In the genomic region with DNA sequence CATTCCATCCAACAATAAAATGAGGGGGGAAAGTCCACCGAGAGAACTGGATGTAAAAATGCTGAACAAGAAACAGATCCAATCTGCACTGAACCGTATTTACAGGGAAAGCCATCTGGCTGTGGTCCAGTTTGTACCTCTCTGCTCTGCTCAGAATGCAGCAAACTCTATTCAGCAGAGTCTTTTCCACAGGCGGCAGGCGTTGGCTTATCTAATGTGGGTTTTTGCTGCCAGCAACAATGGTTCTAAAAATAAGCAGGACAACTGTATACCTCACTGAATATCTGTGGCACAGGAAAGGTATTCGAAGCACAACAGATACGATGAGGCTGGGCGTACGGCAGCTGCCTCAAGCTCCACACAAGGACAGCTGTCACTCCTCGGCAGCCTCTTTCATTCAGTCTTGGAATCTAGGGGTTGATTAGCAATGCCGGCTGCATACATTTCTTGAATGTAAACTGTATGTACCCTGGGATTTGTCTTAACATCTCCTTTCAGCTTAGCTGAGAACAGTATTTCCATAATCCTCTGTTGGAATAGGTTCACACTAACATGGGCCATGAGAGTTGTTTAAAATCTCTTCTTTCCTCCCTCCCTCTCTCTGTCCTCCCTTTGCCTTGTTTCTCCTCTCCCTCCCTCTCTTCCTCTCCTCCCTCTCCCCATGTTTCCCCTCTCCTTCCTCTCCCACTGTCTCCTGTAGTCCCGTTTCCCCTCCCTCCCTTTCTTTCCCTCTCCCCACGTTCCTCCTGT, we compare ENCODE assay signal across 8 mouse cellular contexts.
A peak's percentile ranks its signal among the peaks of the same experiment; 100 is the strongest.
DNase-seq lines count a peak whose midpoint lies in the region; ATAC-seq and TF ChIP-seq lines count a peak whose summit lies in the region.

No protein-coding gene starts in this region.

- H3K36me3 ChIP-seq in liver, adult 2 months (ENCODE audit: control insufficient read depth, insufficient read depth, low read length): no peaks in the 10 kb centered on the region
- no peaks in the 10 kb centered on the region for H3K36me3 ChIP-seq in liver, embryonic 11.5 days (ENCODE audit: control insufficient read depth, insufficient read depth, low read length)
- H3K36me3 ChIP-seq in heart, embryonic 13.5 days: no peaks in the 10 kb centered on the region
- H3K36me3 ChIP-seq in neural tube, embryonic 13.5 days: no peaks in the 10 kb centered on the region

- H3K27ac ChIP-seq in liver, adult 2 months (replicated peaks; ENCODE audit: insufficient read depth, low read depth, low read length): no peak overlapping the region
- H3K27ac ChIP-seq in liver, embryonic 11.5 days (ENCODE audit: low read depth, low read length): no peak overlapping the region
- peak overlapping the region; percentile 82 for H3K27ac ChIP-seq in heart, embryonic 13.5 days (replicated peaks)
- H3K27ac ChIP-seq in neural tube, embryonic 13.5 days (replicated peaks): no peak overlapping the region

- no peak for TF ChIP-seq POLR2A in liver, adult 2 months (IDR thresholded peaks at IDR 0.05; ENCODE audit: extremely low read depth, insufficient read depth, low read length)

- no peak overlapping the region for H3K4me3 ChIP-seq in liver, adult 2 months (ENCODE audit: insufficient read depth, low read depth, low read length)
- no peak overlapping the region for H3K4me3 ChIP-seq in liver, embryonic 11.5 days (ENCODE audit: low read depth, low read length)
- H3K4me3 ChIP-seq in heart, embryonic 13.5 days: 0 out of 2 replicates have a peak overlapping the region, but pooled peaks have one; percentile 3
- no peak overlapping the region for H3K4me3 ChIP-seq in neural tube, embryonic 13.5 days

- no peaks in the 10 kb centered on the region for H3K9me3 ChIP-seq in liver, embryonic 11.5 days (ENCODE audit: control insufficient read depth, low read length)
- H3K9me3 ChIP-seq in heart, embryonic 13.5 days: no peaks in the 10 kb centered on the region
- H3K9me3 ChIP-seq in neural tube, embryonic 13.5 days: no peaks in the 10 kb centered on the region

- no peaks in the 10 kb centered on the region for H3K27me3 ChIP-seq in liver, adult 2 months (ENCODE audit: control insufficient read depth, insufficient read depth, low read length)
- H3K27me3 ChIP-seq in liver, embryonic 11.5 days (replicated peaks; ENCODE audit: control insufficient read depth, insufficient read depth, low read length): no peaks in the 10 kb centered on the region
- no peaks in the 10 kb centered on the region for H3K27me3 ChIP-seq in heart, embryonic 13.5 days (replicated peaks)
- H3K27me3 ChIP-seq in neural tube, embryonic 13.5 days: no peaks in the 10 kb centered on the region

- no peak for TF ChIP-seq CTCF in liver, adult 2 months (IDR thresholded peaks at IDR 0.05; ENCODE audit: low read depth, low read length)

- WGBS in liver, adult 2 months: 59% methylated on average over 12 of the region's 12 CpGs
- 46% methylated on average over 12 of the region's 12 CpGs for WGBS in liver, embryonic 11.5 days
- 11% methylated on average over 12 of the region's 12 CpGs for WGBS in heart, embryonic 13.5 days
- WGBS in neural tube, embryonic 13.5 days: 34% methylated on average over 12 of the region's 12 CpGs

- H3K79me2 ChIP-seq in liver, adult 2 months (ENCODE audit: control insufficient read depth, insufficient read depth, low read length): no peaks in the 10 kb centered on the region

- ATAC-seq in liver, embryonic 11.5 days (replicated peaks; ENCODE audit: low FRiP score): no peak
- peak; percentile 42; the same call in 1 of the 2 replicates for ATAC-seq in heart, embryonic 13.5 days (ENCODE audit: extremely low read depth, insufficient number of reproducible peaks, low FRiP score, low TSS enrichment)
- peak; percentile 47; the same call in 1 of the 2 replicates for ATAC-seq in neural tube, embryonic 13.5 days (ENCODE audit: low read depth)
- ATAC-seq in megakaryocyte-erythroid progenitor cell, adult 5-6 weeks (replicated peaks; ENCODE audit: low FRiP score, low TSS enrichment, poor library complexity, severe bottlenecking): no peak

- peaks cover 9% of the 10 kb centered on the region; the same call in 1 of the 2 replicates for H3K4me1 ChIP-seq in liver, adult 2 months (ENCODE audit: control insufficient read depth, insufficient read depth, low read length)
- no peaks in the 10 kb centered on the region for H3K4me1 ChIP-seq in liver, embryonic 11.5 days (replicated peaks; ENCODE audit: control insufficient read depth, insufficient read depth, low read length)
- peaks cover 38% of the 10 kb centered on the region for H3K4me1 ChIP-seq in heart, embryonic 13.5 days
- H3K4me1 ChIP-seq in neural tube, embryonic 13.5 days (replicated peaks): peaks cover 19% of the 10 kb centered on the region

- no peak overlapping the region for H3K9ac ChIP-seq in liver, adult 2 months (ENCODE audit: low read depth, low read length)
- H3K9ac ChIP-seq in liver, embryonic 11.5 days (ENCODE audit: low read depth, low read length): no peak overlapping the region
- 0 out of 2 replicates have a peak overlapping the region, but pooled peaks have one; percentile 3 for H3K9ac ChIP-seq in heart, embryonic 13.5 days
- H3K9ac ChIP-seq in neural tube, embryonic 13.5 days: no peak overlapping the region

- DNase-seq in liver, adult 2 months (ENCODE audit: extremely low read depth, low read depth, low spot score): peak; percentile 39
- no peak for DNase-seq in liver, embryonic 11.5 days (ENCODE audit: low spot score)
- peak; percentile 22 to 37 for DNase-seq in layer of hippocampus, postnatal 25 days (ENCODE audit: extremely low spot score in 1 of 2, low spot score in 1 of 2)
- DNase-seq in adrenal gland, postnatal 14 days: no peak
- DNase-seq in B cell, adult 2 months: no peak

- H3K4me2 ChIP-seq in liver, embryonic 11.5 days: no peak overlapping the region
- H3K4me2 ChIP-seq in heart, embryonic 13.5 days: peak overlapping the region; percentile 57
- peak overlapping the region; percentile 23 for H3K4me2 ChIP-seq in neural tube, embryonic 13.5 days

Comparison
In these comparisons a context has a peak if more than half of its experiments do, and no peak if none do; other contexts are left out.
1. DNase-seq: peak in liver, adult 2 months (single experiment) and layer of hippocampus, postnatal 25 days (2 of 2); none in liver, embryonic 11.5 days (single experiment), adrenal gland, postnatal 14 days (single experiment) and B cell, adult 2 months (0 of 2).
2. ATAC-seq: peak in heart, embryonic 13.5 days (single experiment) and neural tube, embryonic 13.5 days (single experiment); none in liver, embryonic 11.5 days (single experiment) and megakaryocyte-erythroid progenitor cell, adult 5-6 weeks (single experiment).